Mouse (Mus musculus) heart, postnatal 36 days (tissue): ENCODE measurements around the gene Zmiz1. TPM values are rescaled to one million over a fixed set of nuclear protein-coding genes. Genes with fewer than 3 reads are reported as not detected.

Experiments
- DNase-seq, 2 experiments: peaks; one replicate each; pipeline ENCODE4 v3.0.0; 2021 to 2022
- intact Hi-C: fragments of 180-260 bp; cut with DNase I; formaldehyde crosslinking; loops from one replicate; pipeline ENCODE4 v1.15.1; 2025
- total RNA-seq, 2 experiments: library from RNA; stranded (reverse); gene quantifications; 2 replicates each; pipeline ENCODE4 v1.2.3; 2021

The Zmiz1 gene
- total RNA-seq, 2 experiments from 2014 or later = 38.8 to 41.7 TPM

DNA sequence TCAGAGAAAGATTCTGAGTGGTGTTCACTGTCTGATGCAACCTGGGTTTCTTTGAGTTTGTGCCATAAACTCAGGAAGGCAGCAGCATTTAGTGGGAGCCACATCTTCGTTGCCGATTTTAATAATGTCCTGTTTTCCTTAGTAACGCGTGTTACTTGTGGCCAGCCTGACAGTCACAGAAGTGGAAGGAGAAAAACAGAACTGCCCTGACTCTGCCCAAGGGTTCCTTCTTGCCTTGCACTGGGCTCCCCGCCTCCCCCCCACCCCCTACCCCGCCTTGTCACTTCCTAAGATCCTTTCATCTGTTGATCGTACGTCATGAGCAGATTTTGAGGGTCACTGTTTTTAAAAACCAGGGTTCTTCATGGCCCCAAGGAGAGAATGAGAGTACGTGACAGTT, 88.9 kb downstream of the Zmiz1 start:
- no peak for DNase-seq
- intact Hi-C loops = no loop called here

DNA sequence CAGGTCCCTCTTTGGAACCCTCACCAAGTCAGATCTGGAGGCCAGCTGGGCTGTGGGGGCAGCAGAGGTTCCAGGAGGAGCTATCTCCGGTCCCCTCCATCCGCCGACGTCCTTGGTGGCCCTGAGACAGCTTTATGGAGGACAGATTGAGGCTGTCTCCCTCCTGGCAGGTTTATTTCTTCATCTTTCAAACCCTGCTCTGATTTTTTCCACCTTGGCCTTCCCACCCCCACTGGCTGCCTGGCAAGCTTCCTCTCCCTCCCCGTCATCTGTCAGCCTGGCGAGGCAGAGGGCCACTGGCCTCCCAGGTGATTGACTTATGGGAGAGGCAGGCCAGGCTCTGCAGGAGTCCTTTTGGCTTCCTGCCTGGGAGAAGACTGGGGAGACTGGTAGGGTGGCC, 89.7 kb downstream of the Zmiz1 start:
- DNase-seq = no peak
- intact Hi-C loops = no loop called here

DNA sequence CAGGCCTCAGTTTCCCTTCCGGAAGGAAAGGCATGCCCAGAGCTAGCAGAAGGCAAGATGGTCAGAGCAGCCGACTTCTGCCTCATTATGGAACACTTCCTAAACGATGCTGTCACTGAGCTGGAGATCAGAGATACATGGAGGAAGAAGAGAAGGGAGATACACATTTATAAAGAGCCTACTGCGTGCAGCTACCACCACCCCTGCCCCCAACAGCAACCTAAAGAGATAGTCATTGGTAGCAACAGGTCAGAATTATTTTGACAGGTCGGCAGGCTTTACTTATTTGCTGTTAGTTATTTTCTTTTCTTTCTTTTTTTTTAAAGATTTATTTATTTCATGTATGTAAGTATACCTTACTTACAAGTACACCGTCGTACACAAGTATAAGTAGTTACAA, 90.1 kb downstream of the Zmiz1 start:
- no peak for DNase-seq
- intact Hi-C loops = no loop called here

DNA sequence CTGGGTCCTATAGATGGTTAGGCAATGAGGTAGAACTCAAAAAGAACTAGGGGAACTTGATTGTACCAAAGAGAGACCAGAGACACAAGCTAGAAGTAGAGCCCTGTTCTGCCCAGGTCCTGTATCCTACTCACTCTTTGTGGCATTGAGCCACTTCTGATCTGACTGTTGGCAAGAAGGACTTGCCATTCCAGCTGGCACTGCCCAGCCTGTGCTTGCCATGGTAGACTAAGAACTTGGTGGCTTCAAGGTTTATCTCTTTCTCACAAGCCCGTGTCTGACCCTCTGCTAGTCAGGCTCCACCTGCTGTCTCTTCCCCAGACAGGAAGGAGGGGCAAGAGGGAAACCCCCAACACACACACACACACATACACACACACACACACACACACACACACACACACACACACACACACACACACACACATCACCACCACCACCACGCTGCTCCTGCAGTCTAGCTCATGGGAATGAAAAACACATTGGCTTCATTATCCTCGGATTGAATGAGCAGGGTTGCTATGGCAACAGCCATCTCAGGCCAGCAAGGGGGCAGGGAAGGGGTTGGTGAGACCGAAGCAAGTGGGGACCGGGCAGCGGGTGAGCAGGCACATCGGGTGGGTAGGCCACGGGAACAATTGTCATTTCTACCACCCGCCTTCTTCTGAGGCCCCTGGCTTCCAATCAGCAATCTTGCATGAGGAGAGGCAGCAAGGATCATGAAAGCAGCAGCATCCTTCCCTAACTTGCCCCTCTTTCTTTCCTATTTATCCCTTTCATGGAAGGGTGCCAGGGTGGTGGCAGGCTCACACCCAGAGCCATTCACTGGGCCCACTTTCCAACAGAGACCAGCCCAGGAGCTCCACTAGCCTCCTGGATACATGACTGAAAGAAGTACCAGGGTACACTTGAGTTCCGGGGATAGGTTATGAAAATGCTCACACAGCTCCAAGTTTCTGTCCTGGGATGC, 91.2 kb downstream of the Zmiz1 start:
- DNase-seq = no peak
- intact Hi-C loops = no loop called here

DNA sequence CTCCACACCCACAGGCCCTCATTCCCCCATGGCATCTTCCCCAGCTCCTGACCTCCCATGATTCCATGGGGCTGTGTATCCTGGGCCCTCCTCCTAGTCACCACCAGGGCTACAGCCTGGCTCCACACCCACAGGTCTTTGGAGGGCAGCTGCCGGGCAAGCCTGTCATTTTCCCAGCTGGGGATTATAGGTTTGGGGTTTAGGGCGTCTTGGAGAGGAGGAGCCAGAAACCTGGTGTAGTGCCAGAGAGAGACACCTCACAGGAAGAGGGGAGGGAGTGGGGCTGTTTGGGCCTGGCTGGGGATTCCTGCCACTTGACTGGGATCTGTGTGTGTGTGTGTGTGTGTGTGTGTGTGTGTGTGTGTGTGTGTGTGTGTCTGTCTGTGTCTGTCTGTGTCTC, 92.7 kb downstream of the Zmiz1 start:
- intact Hi-C loops = no loop called here
- no peak for DNase-seq

DNA sequence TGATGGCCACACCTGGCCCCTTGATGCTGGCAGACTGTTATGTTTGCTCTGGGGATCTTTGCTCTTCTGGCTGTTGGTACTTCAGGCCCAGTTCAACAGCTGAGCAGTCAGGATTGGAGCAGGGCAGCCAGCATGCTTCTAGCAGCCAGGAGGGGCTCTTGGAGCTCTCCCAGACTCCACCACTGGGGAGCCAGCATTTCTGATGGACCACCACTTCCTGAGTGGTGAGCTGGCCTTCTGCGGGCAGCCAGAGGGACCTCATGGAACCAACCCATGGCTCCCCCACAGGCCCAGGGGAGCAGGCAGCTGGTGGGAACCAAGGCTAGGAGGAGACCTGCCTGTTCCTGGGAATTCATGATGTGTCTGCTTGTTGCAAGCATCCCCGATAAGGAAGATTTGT, 94.4 kb downstream of the Zmiz1 start:
- intact Hi-C loops = no loop called here
- no peak for DNase-seq

DNA sequence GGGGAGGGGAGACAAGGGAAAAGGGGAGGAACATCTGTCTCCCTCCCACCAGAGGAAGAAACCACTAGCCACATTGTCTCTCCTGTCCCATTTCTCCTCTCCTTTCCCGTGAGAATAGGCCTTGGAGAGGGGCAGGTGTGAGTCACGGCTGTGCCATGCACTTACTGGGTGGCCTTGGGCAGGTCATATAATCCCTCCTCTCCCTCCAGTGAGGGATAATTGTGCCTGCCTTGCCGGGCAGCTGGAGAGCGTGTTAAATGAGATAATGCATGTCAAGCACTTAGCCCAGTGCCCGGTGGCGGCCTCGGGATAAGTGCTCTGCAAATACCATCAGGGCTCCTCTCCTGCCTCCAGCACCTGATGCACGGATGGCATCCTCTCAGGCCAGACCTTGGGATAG, 95.8 kb downstream of the Zmiz1 start:
- intact Hi-C loops = no loop called here
- DNase-seq = no peak

DNA sequence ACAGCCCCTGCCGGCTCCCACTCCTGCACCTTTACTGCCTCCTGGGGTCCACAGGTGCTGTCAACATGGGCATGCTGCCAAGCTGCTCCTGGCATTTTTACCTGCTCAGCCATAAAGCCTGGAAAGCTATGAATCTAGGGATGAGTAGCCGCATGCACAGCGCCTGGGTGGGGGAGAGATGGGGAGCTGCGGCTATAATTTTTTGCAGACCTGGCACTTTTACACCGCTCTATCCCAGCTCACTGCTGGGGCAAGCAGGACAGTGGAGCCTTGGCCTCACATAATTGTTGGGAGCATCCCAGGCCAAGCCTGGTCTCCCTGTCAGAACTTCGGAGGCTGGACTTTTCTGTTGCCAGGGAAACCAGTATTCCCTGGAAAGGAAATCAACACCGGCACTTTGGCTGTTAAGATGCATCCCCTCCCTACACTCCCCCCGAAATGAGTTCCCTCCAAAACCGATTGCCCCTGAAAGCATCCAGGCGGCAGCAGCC, 96.4 kb downstream of the Zmiz1 start:
- intact Hi-C loops = no loop called here
- no peak for DNase-seq

DNA sequence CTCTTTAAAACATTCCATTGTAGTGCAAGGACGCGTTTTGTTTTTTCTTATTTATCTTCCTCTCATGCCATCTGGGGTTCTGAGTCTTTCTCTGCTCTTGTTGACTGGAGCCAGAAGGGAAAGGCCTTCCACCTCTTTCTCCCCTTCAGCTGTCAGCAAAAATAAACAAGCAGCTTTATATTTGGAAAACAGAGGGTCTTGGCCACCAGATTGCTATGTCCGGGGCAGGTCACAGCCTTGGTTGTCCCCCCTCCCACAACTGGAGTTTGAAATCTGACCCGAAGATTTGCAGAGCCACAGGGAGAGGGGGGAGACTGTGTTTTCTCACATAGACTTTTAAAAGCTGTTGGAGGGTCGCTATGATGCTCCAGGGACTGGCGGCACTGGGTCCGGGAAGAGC, 96.9 kb downstream of the Zmiz1 start:
- DNase-seq = no peak
- intact Hi-C loops = no loop called here

DNA sequence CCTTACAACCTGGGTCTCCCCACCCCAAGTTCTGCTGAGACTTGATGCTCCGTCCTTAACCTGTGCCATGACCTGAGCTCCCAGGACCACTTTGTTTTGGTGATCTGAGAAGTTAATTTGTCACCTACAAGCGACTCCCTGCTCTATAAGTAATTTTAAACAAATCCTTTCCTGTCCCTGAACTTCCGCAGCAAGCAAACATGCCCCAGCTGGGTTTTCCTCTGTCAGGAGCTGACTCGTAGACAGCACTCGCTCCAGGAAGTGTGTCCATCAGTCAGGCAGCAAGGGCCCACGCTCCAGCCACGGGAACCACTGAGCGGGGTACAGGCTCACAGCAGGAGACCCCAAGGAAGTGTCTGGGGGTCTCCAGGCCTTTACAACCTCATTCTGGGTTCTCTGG, 98.0 kb downstream of the Zmiz1 start:
- intact Hi-C loops = no loop called here

DNA sequence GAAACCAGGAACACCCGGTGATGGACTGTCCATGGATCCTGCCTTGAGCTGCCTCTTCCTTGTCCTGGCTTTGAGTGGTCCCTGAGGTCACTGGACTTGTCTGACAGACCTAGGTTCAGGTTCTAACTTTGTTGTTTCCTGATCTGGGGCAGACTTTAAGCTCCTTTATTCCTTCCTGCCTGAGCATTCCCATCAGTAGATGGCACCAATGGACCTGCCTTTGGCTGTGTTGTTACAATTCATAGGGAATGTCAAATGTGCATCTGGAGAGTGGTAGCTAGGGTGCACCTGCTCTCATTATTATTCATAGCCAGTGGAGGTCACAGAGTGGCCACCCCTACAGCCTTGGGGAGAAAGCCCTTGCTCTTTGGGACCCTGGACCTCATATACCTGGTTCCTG, 99.5 kb downstream of the Zmiz1 start:
- intact Hi-C loops = no loop called here
- no peak for DNase-seq

More for the DNA sequence above, 98.0 kb downstream of the Zmiz1 start:
- DNase-seq = no peak

DNA sequence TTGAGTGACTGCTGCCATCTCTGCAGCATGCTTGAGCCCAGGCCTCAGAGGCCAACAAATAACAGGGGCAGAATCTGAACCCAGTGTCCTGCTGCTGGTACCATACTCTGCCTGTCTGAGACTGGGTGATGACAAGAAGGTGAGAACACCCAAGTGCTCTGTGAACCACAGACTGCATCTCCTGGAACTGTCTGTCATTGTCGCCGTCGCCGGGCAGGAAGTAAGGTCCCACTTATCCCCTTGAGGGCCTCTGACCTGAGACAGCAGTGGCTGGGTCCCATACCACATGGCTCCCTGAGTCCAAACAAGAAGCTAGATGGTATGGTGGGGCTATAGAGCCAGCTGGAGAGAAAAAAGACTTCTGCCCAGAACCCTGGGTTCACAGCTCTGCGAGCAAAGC, 100.9 kb downstream of the Zmiz1 start:
- intact Hi-C loops = loop anchor here (5.0 to 10.0 kb wide), 2 partner anchors 658 to 785 kb away; no protein-coding TSS in a partner anchor
- no peak for DNase-seq

DNA sequence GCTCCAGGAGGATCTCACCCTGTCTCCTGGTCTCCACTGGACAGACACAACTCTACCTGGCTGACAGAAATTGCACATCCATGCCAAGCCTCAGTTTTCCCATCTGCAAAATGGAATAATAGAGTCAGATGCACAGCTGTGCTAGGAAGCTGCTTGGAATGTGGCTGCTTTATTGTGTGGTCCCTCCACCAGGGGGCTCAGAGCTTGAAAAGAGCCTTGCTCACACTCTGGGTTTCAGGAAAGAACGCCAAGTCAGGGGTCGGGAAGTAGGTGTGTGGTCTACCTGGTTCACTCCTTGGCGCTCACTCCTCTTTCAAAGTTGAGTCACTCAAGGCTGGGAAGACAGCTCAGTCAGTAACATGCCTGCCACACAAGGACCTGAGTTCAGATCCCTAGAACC, 101.9 kb downstream of the Zmiz1 start:
- intact Hi-C loops = loop anchor here (5.0 to 10.0 kb wide), 2 partner anchors 659 to 786 kb away; no protein-coding TSS in a partner anchor
- no peak for DNase-seq

DNA sequence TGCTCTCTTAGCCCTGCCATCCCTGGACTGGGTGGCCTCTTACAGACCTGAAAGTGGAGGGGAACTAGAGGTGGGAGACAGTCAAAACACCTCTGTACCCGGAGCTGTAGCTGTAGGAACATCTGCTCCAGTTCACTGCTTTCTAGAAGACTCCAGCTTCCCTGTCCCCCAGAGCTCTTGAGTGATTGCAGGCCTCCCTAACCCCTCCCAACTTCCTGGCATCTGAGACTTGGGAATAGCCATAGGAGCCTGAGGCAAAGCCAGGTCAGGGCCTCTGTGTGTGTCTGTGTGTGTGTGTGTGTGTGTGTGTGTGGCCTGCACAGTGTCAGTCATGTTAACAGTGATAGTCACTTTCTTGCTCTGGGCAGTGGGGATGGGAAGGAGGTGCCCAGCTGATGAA, 102.7 kb downstream of the Zmiz1 start:
- intact Hi-C loops = loop anchor here (5.0 to 10.0 kb wide), 2 partner anchors 659 to 787 kb away; no protein-coding TSS in a partner anchor
- DNase-seq = no peak

DNA sequence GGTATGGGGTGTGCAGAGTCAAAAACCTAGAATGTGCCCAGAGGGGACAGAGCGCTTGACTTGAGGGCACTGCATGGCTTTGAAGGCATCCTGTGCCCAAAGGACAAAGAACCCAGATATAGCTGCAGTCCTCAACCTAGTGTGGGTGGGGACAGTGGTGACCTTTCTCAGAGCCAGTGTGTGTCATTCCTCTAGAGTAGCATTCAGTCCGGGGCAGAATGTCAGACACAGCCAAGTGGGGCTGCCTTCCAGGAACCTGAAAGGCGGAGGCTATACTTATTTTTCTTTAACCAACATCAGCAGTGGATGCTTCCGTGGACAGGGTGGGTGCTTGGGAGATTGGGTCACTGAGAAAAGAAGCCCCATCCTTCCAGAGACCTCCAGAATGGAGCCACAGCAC, 103.5 kb downstream of the Zmiz1 start:
- DNase-seq = no peak
- intact Hi-C loops = loop anchor here (5.0 to 10.0 kb wide), 2 partner anchors 660 to 788 kb away; no protein-coding TSS in a partner anchor

DNA sequence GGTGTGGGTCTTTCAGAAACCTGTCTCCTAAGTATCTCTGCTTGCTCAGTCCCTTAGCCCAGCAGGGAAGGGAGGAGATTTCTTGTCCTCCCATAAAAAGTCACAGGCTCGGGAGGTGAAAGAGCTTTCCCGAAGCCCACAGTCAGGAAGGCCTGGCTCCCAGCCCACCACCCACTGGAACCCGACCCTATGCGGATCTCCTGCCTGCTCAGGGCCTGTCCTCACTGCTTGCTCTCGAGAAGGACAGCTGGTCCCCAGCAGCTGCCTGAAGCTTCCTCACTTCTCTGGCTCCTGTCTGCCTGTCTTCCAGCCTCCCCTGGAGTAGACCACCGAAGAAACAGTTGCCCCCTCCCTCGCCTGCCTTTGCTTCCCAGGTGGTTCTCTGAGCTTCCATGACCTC, 103.9 kb downstream of the Zmiz1 start:
- DNase-seq = no peak
- intact Hi-C loops = loop anchor here (5.0 to 10.0 kb wide), 2 partner anchors 661 to 788 kb away; no protein-coding TSS in a partner anchor

DNA sequence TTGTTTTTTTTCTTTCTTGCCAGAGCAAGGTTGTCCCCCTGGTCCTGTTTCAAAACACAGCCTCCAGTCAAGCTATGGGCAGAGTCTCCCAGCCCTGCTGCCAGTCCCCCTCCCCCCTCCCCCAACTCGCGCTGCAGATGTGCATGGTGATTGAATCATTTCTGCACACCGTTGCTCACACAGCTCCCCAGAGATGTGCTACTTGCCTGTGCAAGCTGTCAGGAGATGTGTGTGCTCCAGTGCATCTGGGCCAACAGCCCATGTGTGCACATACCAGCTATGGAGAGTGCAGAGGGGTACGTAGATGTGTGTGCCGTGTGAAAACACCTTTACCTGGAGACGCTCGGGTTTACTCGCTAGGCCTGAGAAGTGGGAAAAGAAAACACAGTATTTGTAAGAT, 105.6 kb downstream of the Zmiz1 start:
- no peak for DNase-seq
- intact Hi-C loops = loop anchor here (2.0 to 10.0 kb wide), 5 partner anchors 42 to 1064 kb away; no protein-coding TSS in a partner anchor

DNA sequence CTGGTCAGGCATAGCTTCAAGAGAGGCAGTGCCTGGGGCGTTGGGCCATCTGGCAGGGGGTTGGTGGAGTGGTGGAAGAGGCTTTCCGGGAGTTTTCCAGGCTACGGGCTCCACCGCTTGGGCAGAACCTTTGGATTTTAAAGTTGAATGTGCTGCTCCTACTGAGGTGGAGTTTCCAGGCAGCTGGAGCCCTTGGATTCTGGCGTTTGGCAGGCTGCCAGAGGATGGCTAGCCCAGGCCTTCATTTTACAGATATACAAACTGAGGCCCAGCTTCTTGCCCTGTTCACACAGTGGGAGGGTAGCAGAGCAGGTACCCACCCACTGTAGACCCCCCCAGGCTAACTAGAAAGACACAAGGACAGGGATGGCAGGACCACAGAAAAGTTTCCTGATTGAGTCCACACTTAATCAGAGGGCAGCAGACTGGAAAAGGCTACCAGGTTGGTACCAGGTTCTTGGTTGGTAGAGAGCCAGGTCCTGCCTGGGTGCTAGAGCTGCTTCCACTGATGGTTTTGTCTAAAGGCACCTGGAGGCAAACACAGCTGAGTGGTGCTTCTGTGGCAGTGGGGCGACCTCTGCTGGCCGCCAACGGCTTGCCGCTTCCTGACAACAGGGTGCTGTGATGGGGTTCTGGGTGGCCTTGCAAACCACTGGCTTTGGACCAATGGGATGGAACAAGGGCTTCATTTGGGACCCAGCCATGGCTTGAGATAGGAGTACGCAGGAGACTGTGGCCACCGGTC, 106.5 kb downstream of the Zmiz1 start:
- peak; percentile 88 to 91 for DNase-seq
- intact Hi-C loops = loop anchor here (1.0 to 10.0 kb wide), 8 partner anchors 43 to 1065 kb away; no protein-coding TSS in a partner anchor

DNA sequence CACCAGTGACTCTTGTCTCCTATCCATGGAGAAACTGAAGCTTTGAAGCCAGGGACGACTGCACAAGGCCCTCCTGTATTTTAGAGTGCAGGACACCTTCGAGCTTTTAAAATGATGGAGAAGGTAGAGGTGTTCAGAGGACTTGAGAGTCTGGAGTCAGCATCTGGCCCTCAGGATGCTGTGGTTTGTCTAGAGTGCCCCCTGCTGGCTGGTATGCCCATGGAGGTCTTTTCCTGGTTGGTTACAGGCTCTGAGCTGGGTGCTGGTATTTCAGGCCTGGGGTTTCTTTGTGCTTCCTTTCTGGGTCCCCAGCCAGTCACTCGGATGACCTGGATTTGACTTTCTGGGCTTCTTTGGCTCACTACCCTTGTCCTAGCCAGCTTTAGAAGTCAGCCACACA, 108.3 kb downstream of the Zmiz1 start:
- peak; percentile 76 to 83 for DNase-seq
- intact Hi-C loops = loop anchor here (5.0 to 10.0 kb wide), 2 partner anchors 255 to 792 kb away; no protein-coding TSS in a partner anchor

DNA sequence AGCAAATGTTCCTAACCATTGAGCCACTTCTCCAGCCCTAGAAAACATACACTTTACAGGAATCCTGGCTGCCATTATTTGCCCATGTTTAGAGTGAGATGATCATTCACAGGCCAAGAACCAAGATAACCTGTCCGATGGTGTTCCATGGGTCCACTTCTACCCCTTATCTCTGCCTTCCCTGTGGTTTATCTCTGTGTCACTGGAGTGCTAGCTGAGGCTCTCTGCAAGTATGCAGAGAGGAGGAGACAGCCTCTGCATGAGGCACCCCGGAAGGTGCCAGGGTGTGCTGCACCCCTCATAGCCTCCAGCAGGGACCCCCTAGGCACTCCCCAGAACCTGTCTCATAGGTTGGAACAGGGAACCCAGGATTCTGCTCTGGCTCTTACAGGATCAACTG, 108.9 kb downstream of the Zmiz1 start:
- DNase-seq = no peak
- intact Hi-C loops = loop anchor here (5.0 to 10.0 kb wide), 2 partner anchors 256 to 793 kb away; no protein-coding TSS in a partner anchor
